Mouse (Mus musculus) liver, embryonic 13.5 days (tissue): ENCODE measurements at regions not wholly inside any gene's neighbourhood (a gene's known extent, or its start where the extent isn't known, plus 50 kb on each side); places are given as distances from the start of the nearest gene placed in this dataset.

Experiments
- ATAC-seq: fragments of 200-750 bp; cut with Nextera tagmentation; 2 replicates; pipeline ENCODE4 v1.8.0; 2017; ENCODE audit warnings: low read depth, mild to moderate bottlenecking, moderate number of reproducible peaks, moderate library complexity
- DNase-seq: peaks from one replicate; pipeline ENCODE4 v3.0.0; 2022
- H3K27ac ChIP-seq: fragments of 300-500 bp; sonication (generic); 2 replicates; pipeline ENCODE4 v1.5.1; 2015; ENCODE audit warnings: moderate library complexity, mild to moderate bottlenecking, inconsistent platforms
- H3K27me3 ChIP-seq: fragments of 300-500 bp; sonication (generic); 2 replicates; pipeline ENCODE4 v1.6.1; 2015; ENCODE audit warnings: mild to moderate bottlenecking, inconsistent platforms
- H3K36me3 ChIP-seq: fragments of 300-500 bp; sonication (generic); 2 replicates; pipeline ENCODE4 v1.6.1; 2015; ENCODE audit warnings: mild to moderate bottlenecking, inconsistent platforms
- H3K4me1 ChIP-seq: fragments of 300-500 bp; sonication (generic); replicated peaks from 2 replicates; pipeline ENCODE4 v1.6.1; 2015; ENCODE audit warnings: inconsistent platforms
- H3K4me2 ChIP-seq: fragments of 300-500 bp; sonication (generic); 2 replicates; pipeline ENCODE4 v1.6.1; 2015; ENCODE audit warnings: inconsistent platforms, mild to moderate bottlenecking, moderate library complexity
- H3K4me3 ChIP-seq: fragments of 300-500 bp; sonication (generic); replicated peaks from 2 replicates; pipeline ENCODE4 v1.5.1; 2015; ENCODE audit warnings: mild to moderate bottlenecking, inconsistent platforms
- H3K9ac ChIP-seq: fragments of 300-500 bp; sonication (generic); 2 replicates; pipeline ENCODE4 v1.6.1; 2015; ENCODE audit warnings: mild to moderate bottlenecking, inconsistent platforms
- H3K9me3 ChIP-seq: fragments of 300-500 bp; sonication (generic); replicated peaks from 2 replicates; pipeline ENCODE4 v1.6.1; 2016; ENCODE audit warnings: inconsistent platforms
- WGBS: fragments of 180-500 bp; shearing (Covaris S2); methylation state at CpG from one replicate; pipeline ENCODE4 v1.1.7; 2015; ENCODE audit not compliant: insufficient replicate concordance; 5-methylcytosine and 5-hydroxymethylcytosine counted together

GRCm38 (mm10) chr5:119534946-119535345 is 135.5 kb upstream of the Tbx3 start:
- Histone ChIP-seq H3K9ac (no peak overlapping the region), H3K4me1 (no peaks in the 10 kb centered on the region), H3K27me3 (no peaks in the 10 kb centered on the region), H3K4me3 (no peak overlapping the region), H3K36me3 (no peaks in the 10 kb centered on the region), H3K4me2 (no peak overlapping the region), H3K27ac (no peak overlapping the region), H3K9me3 (0 out of 2 replicates have a peak, but pooled peaks cover 3% of the 10 kb centered on the region)
- DNase-seq = no peak
- WGBS = 63% methylated on average over 5 of the region's 5 CpGs
- ATAC-seq = no peak

GRCm38 (mm10) chr5:119542836-119543235 is 127.6 kb upstream of the Tbx3 start:
- H3K9ac ChIP-seq = no peak overlapping the region
- no peaks in the 10 kb centered on the region for H3K4me1 ChIP-seq
- H3K9me3 ChIP-seq = 0 out of 2 replicates have a peak, but pooled peaks cover 3% of the 10 kb centered on the region
- H3K36me3 ChIP-seq = no peaks in the 10 kb centered on the region
- H3K27me3 ChIP-seq = no peaks in the 10 kb centered on the region
- 67% methylated on average over 11 of the region's 11 CpGs for WGBS
- no peak overlapping the region for H3K4me2 ChIP-seq
- H3K27ac ChIP-seq = no peak overlapping the region
- no peak overlapping the region for H3K4me3 ChIP-seq
- no peak for ATAC-seq
- DNase-seq = no peak

GRCm38 (mm10) chr5:119543716-119544115 is 126.8 kb upstream of the Tbx3 start:
- Histone ChIP-seq H3K9me3 (no peaks in the 10 kb centered on the region), H3K27me3 (no peaks in the 10 kb centered on the region), H3K4me2 (no peak overlapping the region), H3K4me3 (no peak overlapping the region), H3K27ac (no peak overlapping the region), H3K36me3 (no peaks in the 10 kb centered on the region), H3K4me1 (no peaks in the 10 kb centered on the region), H3K9ac (no peak overlapping the region)
- DNase-seq (no peak), ATAC-seq (no peak)
- WGBS = 68% methylated on average over 6 of the region's 6 CpGs

- no peaks in the 10 kb centered on the region for H3K36me3 ChIP-seq
- no peak for DNase-seq
- no peaks in the 10 kb centered on the region for H3K4me1 ChIP-seq
- no peak overlapping the region for H3K27ac ChIP-seq
- WGBS = 61% methylated on average over 11 of the region's 11 CpGs
- no peak overlapping the region for H3K4me2 ChIP-seq
- no peak for ATAC-seq
- no peaks in the 10 kb centered on the region for H3K9me3 ChIP-seq
- H3K4me3 ChIP-seq = no peak overlapping the region
- no peaks in the 10 kb centered on the region for H3K27me3 ChIP-seq
- H3K9ac ChIP-seq = no peak overlapping the region
These were observed 125.8 kb upstream of the Tbx3 start for GRCm38 (mm10) chr5:119544681-119545080.

- H3K4me3 ChIP-seq = no peak overlapping the region
- WGBS = 70% methylated on average over 19 of the region's 19 CpGs
- H3K9me3 ChIP-seq = no peaks in the 10 kb centered on the region
These were observed 123.4 kb upstream of the Tbx3 start for GRCm38 (mm10) chr5:119547070-119547469.

GRCm38 (mm10) chr5:119550916-119551315 is 119.6 kb upstream of the Tbx3 start:
- no peaks in the 10 kb centered on the region for H3K4me1 ChIP-seq
- H3K27ac ChIP-seq = no peak overlapping the region
- WGBS = 49% methylated on average over 6 of the region's 6 CpGs
- no peak overlapping the region for H3K4me2 ChIP-seq
- H3K4me3 ChIP-seq = no peak overlapping the region
- ATAC-seq = no peak
- H3K27me3 ChIP-seq = no peaks in the 10 kb centered on the region
- no peaks in the 10 kb centered on the region for H3K36me3 ChIP-seq
- no peak for DNase-seq
- no peaks in the 10 kb centered on the region for H3K9me3 ChIP-seq
- no peak overlapping the region for H3K9ac ChIP-seq

More at GRCm38 (mm10) chr5:119547070-119547469, 123.4 kb upstream of the Tbx3 start:
- Histone ChIP-seq H3K4me2 (no peak overlapping the region), H3K27ac (no peak overlapping the region), H3K36me3 (no peaks in the 10 kb centered on the region), H3K27me3 (no peaks in the 10 kb centered on the region), H3K9ac (no peak overlapping the region), H3K4me1 (no peaks in the 10 kb centered on the region)
- DNase-seq = no peak
- ATAC-seq = no peak

- Histone ChIP-seq H3K9ac (no peak overlapping the region), H3K27ac (no peak overlapping the region), H3K9me3 (no peaks in the 10 kb centered on the region), H3K4me1 (no peaks in the 10 kb centered on the region), H3K4me2 (no peak overlapping the region), H3K27me3 (no peaks in the 10 kb centered on the region), H3K4me3 (no peak overlapping the region), H3K36me3 (no peaks in the 10 kb centered on the region)
- ATAC-seq (no peak), DNase-seq (no peak)
- 51% methylated on average over 5 of the region's 5 CpGs for WGBS
These were observed 117.0 kb upstream of the Tbx3 start for GRCm38 (mm10) chr5:119553469-119553868.

- ATAC-seq = no peak
- Histone ChIP-seq H3K9me3 (no peaks in the 10 kb centered on the region), H3K9ac (no peak overlapping the region), H3K4me3 (no peak overlapping the region), H3K27ac (no peak overlapping the region), H3K4me1 (no peaks in the 10 kb centered on the region), H3K27me3 (no peaks in the 10 kb centered on the region), H3K4me2 (no peak overlapping the region), H3K36me3 (no peaks in the 10 kb centered on the region)
- DNase-seq = no peak
- WGBS = 69% methylated on average over 5 of the region's 5 CpGs
These were observed 113.4 kb upstream of the Tbx3 start for GRCm38 (mm10) chr5:119557071-119557470.

GRCm38 (mm10) chr5:119559696-119560095 is 110.8 kb upstream of the Tbx3 start:
- Histone ChIP-seq H3K4me3 (no peak overlapping the region), H3K9me3 (no peaks in the 10 kb centered on the region), H3K9ac (no peak overlapping the region), H3K27me3 (peaks cover 11% of the 10 kb centered on the region; the same call in 1 of the 2 replicates), H3K36me3 (no peaks in the 10 kb centered on the region), H3K4me2 (no peak overlapping the region), H3K27ac (no peak overlapping the region), H3K4me1 (no peaks in the 10 kb centered on the region)
- 83% methylated on average over 11 of the region's 11 CpGs for WGBS
- DNase-seq (no peak), ATAC-seq (no peak)

GRCm38 (mm10) chr5:119560392-119560791 is 110.1 kb upstream of the Tbx3 start:
- Histone ChIP-seq H3K27ac (no peak overlapping the region), H3K4me2 (no peak overlapping the region), H3K4me1 (no peaks in the 10 kb centered on the region), H3K9me3 (no peaks in the 10 kb centered on the region), H3K36me3 (no peaks in the 10 kb centered on the region), H3K9ac (no peak overlapping the region), H3K27me3 (peaks cover 11% of the 10 kb centered on the region; the same call in 1 of the 2 replicates), H3K4me3 (no peak overlapping the region)
- DNase-seq = no peak
- no peak for ATAC-seq
- 79% methylated on average over 5 of the region's 5 CpGs for WGBS

- Histone ChIP-seq H3K4me1 (no peaks in the 10 kb centered on the region), H3K4me2 (no peak overlapping the region), H3K36me3 (no peaks in the 10 kb centered on the region), H3K9me3 (no peaks in the 10 kb centered on the region), H3K27me3 (peaks cover 11% of the 10 kb centered on the region; the same call in 1 of the 2 replicates), H3K4me3 (no peak overlapping the region), H3K27ac (no peak overlapping the region), H3K9ac (no peak overlapping the region)
- ATAC-seq (no peak), DNase-seq (no peak)
- WGBS = 71% methylated on average over 7 of the region's 7 CpGs
These were observed 108.9 kb upstream of the Tbx3 start for GRCm38 (mm10) chr5:119561531-119561930.

GRCm38 (mm10) chr5:119563510-119564351 is 106.7 kb upstream of the Tbx3 start:
- Histone ChIP-seq H3K4me3 (no peak overlapping the region), H3K4me1 (no peaks in the 10 kb centered on the region), H3K36me3 (no peaks in the 10 kb centered on the region), H3K4me2 (no peak overlapping the region), H3K9me3 (no peaks in the 10 kb centered on the region), H3K27ac (no peak overlapping the region), H3K9ac (no peak overlapping the region), H3K27me3 (peaks cover 11% of the 10 kb centered on the region; the same call in 1 of the 2 replicates)
- DNase-seq = no peak
- ATAC-seq = no peak
- WGBS = 41% methylated on average over 33 of the region's 33 CpGs
